In the genomic region with DNA sequence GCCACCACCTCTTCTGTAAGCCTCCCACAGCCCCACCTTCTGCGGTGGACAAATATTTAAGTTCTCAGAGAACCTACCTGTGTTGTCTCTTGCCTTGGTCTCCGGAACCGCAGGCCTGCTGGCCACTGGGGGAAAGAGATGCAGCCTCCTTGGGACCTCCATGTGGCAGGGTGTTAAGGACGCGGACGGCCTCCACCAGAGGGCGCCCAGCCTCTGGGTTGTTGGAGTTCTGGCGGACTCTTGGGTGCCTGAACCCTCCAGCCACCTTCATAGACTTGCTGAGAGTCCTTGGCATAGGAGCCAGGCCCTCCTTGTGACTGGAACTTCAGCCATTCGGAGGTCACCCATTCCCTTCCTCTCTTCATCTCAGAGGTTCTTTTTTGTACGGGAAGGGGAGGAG, we compare ENCODE assay signal across 8 mouse cellular contexts. TPM values are rescaled to one million over a fixed set of nuclear protein-coding genes. Genes with fewer than 3 reads are reported as not detected.
DNase-seq lines count a peak whose midpoint lies in the region; ATAC-seq lines count a peak whose summit lies in the region.

No protein-coding gene starts in this region.

- peaks cover 19% of the 10 kb centered on the region for H3K36me3 ChIP-seq in hindbrain, embryonic 10.5 days
- H3K36me3 ChIP-seq in hindbrain, embryonic 12.5 days = 0 out of 2 replicates have a peak, but pooled peaks cover 1% of the 10 kb centered on the region
- peaks cover 2% of the 10 kb centered on the region; the same call in 1 of the 2 replicates for H3K36me3 ChIP-seq in forebrain, embryonic 10.5 days (replicated peaks)
- no peaks in the 10 kb centered on the region for H3K36me3 ChIP-seq in hindbrain, embryonic 14.5 days (replicated peaks; ENCODE audit: control insufficient read depth, insufficient read depth)
- H3K36me3 ChIP-seq in limb, embryonic 11.5 days (ENCODE audit: control insufficient read depth, insufficient read depth, low read length) = no peaks in the 10 kb centered on the region; the same call in 1 of the 2 replicates
- H3K36me3 ChIP-seq in stomach, embryonic 16.5 days (ENCODE audit: control insufficient read depth, insufficient read depth, low read length) = no peaks in the 10 kb centered on the region

- ATAC-seq in hindbrain, embryonic 12.5 days (ENCODE audit: low FRiP score) = no peak
- no peak for ATAC-seq in hindbrain, embryonic 14.5 days (ENCODE audit: low FRiP score)
- ATAC-seq in limb, embryonic 11.5 days (ENCODE audit: insufficient number of reproducible peaks, low FRiP score, low TSS enrichment, low read depth) = 0 out of 2 replicates have a peak, but pooled peaks have one; percentile 56
- ATAC-seq in stomach, embryonic 16.5 days (ENCODE audit: insufficient read depth, low FRiP score) = peak; percentile 70; the same call in 1 of the 2 replicates

- H3K27me3 ChIP-seq in hindbrain, embryonic 10.5 days (ENCODE audit: insufficient read depth, poor library complexity, severe bottlenecking) = no peaks in the 10 kb centered on the region
- H3K27me3 ChIP-seq in hindbrain, embryonic 12.5 days = no peaks in the 10 kb centered on the region
- H3K27me3 ChIP-seq in forebrain, embryonic 10.5 days (ENCODE audit: poor library complexity, severe bottlenecking) = no peaks in the 10 kb centered on the region
- H3K27me3 ChIP-seq in hindbrain, embryonic 14.5 days (ENCODE audit: control insufficient read depth, insufficient read depth, low read length) = no peaks in the 10 kb centered on the region
- H3K27me3 ChIP-seq in limb, embryonic 11.5 days (ENCODE audit: control insufficient read depth, insufficient read depth, low read length) = no peaks in the 10 kb centered on the region
- H3K27me3 ChIP-seq in stomach, embryonic 16.5 days (ENCODE audit: control insufficient read depth, insufficient read depth, low read length) = no peaks in the 10 kb centered on the region

- peak; percentile 77 for DNase-seq in hindbrain, embryonic 10.5 days (ENCODE audit: low spot score)
- peak; percentile 82 to 90 for DNase-seq in adrenal gland, postnatal 36 days
- DNase-seq in forebrain, embryonic 10.5 days (ENCODE audit: extremely low spot score, low spot score) = peak; percentile 78
- peak; percentile 63 for DNase-seq in hindbrain, embryonic 14.5 days (ENCODE audit: low spot score)
- peak; percentile 87 for DNase-seq in limb, embryonic 11.5 days (ENCODE audit: low spot score)
- peak; percentile 26 to 58 for DNase-seq in monocyte, adult 2 months (ENCODE audit: low read depth in 1 of 2, low spot score in 2 of 2)

- H3K4me2 ChIP-seq in hindbrain, embryonic 12.5 days (replicated peaks) = no peak overlapping the region
- H3K4me2 ChIP-seq in hindbrain, embryonic 14.5 days (replicated peaks) = no peak overlapping the region
- no peak overlapping the region for H3K4me2 ChIP-seq in limb, embryonic 11.5 days (ENCODE audit: low read depth, severe bottlenecking)
- no peak overlapping the region for H3K4me2 ChIP-seq in stomach, embryonic 16.5 days (ENCODE audit: low read depth, low read length)

- H3K4me1 ChIP-seq in hindbrain, embryonic 10.5 days (replicated peaks) = peaks cover 39% of the 10 kb centered on the region
- H3K4me1 ChIP-seq in hindbrain, embryonic 12.5 days = peaks cover 15% of the 10 kb centered on the region
- peaks cover 25% of the 10 kb centered on the region for H3K4me1 ChIP-seq in forebrain, embryonic 10.5 days
- no peaks in the 10 kb centered on the region for H3K4me1 ChIP-seq in hindbrain, embryonic 14.5 days (replicated peaks; ENCODE audit: control insufficient read depth, insufficient read depth, low read length)
- H3K4me1 ChIP-seq in limb, embryonic 11.5 days (ENCODE audit: control insufficient read depth, insufficient read depth, low read length) = no peaks in the 10 kb centered on the region
- H3K4me1 ChIP-seq in stomach, embryonic 16.5 days (ENCODE audit: control insufficient read depth, insufficient read depth, low read length) = no peaks in the 10 kb centered on the region

- no peak overlapping the region for H3K9ac ChIP-seq in hindbrain, embryonic 12.5 days
- H3K9ac ChIP-seq in hindbrain, embryonic 14.5 days = no peak overlapping the region
- no peak overlapping the region for H3K9ac ChIP-seq in limb, embryonic 11.5 days (ENCODE audit: low read length)
- H3K9ac ChIP-seq in stomach, embryonic 16.5 days (ENCODE audit: low read length) = no peak overlapping the region

- H3K4me3 ChIP-seq in hindbrain, embryonic 10.5 days = no peak overlapping the region
- no peak overlapping the region for H3K4me3 ChIP-seq in hindbrain, embryonic 12.5 days
- H3K4me3 ChIP-seq in forebrain, embryonic 10.5 days = no peak overlapping the region
- H3K4me3 ChIP-seq in hindbrain, embryonic 14.5 days (replicated peaks; ENCODE audit: low read length) = no peak overlapping the region
- H3K4me3 ChIP-seq in limb, embryonic 11.5 days (ENCODE audit: low read depth, low read length) = no peak overlapping the region
- H3K4me3 ChIP-seq in stomach, embryonic 16.5 days (replicated peaks; ENCODE audit: low read length) = no peak overlapping the region

- 16% methylated on average over 10 of the region's 10 CpGs for WGBS in hindbrain, embryonic 10.5 days
- 19% methylated on average over 10 of the region's 10 CpGs for WGBS in hindbrain, embryonic 12.5 days
- WGBS in forebrain, embryonic 10.5 days = 20% methylated on average over 10 of the region's 10 CpGs
- 20% methylated on average over 10 of the region's 10 CpGs for WGBS in hindbrain, embryonic 14.5 days
- 16% methylated on average over 10 of the region's 10 CpGs for WGBS in limb, embryonic 11.5 days
- WGBS in stomach, embryonic 16.5 days = 21% methylated on average over 10 of the region's 10 CpGs

- peak overlapping the region; percentile 29; the same call in 1 of the 2 replicates for H3K27ac ChIP-seq in hindbrain, embryonic 10.5 days
- no peak overlapping the region for H3K27ac ChIP-seq in hindbrain, embryonic 12.5 days
- no peak overlapping the region for H3K27ac ChIP-seq in forebrain, embryonic 10.5 days
- no peak overlapping the region for H3K27ac ChIP-seq in hindbrain, embryonic 14.5 days
- no peak overlapping the region for H3K27ac ChIP-seq in limb, embryonic 11.5 days (replicated peaks; ENCODE audit: low read depth, low read length)
- no peak overlapping the region for H3K27ac ChIP-seq in stomach, embryonic 16.5 days (ENCODE audit: low read length)

- peaks cover 1% of the 10 kb centered on the region; the same call in 1 of the 2 replicates for H3K9me3 ChIP-seq in hindbrain, embryonic 10.5 days
- 0 out of 2 replicates have a peak, but pooled peaks cover 2% of the 10 kb centered on the region for H3K9me3 ChIP-seq in hindbrain, embryonic 12.5 days (replicated peaks)
- H3K9me3 ChIP-seq in forebrain, embryonic 10.5 days = 0 out of 2 replicates have a peak, but pooled peaks cover under 1% of the 10 kb centered on the region
- no peaks in the 10 kb centered on the region for H3K9me3 ChIP-seq in hindbrain, embryonic 14.5 days (ENCODE audit: control insufficient read depth, low read length)
- H3K9me3 ChIP-seq in limb, embryonic 11.5 days (ENCODE audit: control insufficient read depth, low read length) = peaks cover under 1% of the 10 kb centered on the region; the same call in 1 of the 2 replicates
- no peaks in the 10 kb centered on the region for H3K9me3 ChIP-seq in stomach, embryonic 16.5 days (replicated peaks; ENCODE audit: control insufficient read depth, low read length)

RNA-seq across cellular contexts. Expression of gene Rhof, which starts 15.2 kb away (rescaled TPM):
- 1.9 and 2.2 TPM in 2 replicates for polyA plus RNA-seq in hindbrain, embryonic 10.5 days (2016; fragmentation: Nextera tagmentation; extraction: Ambion mirVana)
- 2.6 and 2.8 TPM in 2 replicates for polyA plus RNA-seq in hindbrain, embryonic 12.5 days (2016; fragmentation: Nextera tagmentation; extraction: Ambion mirVana)
- 1 to 10 TPM; 1.2 to 1.4 TPM for total RNA-seq in adrenal gland, postnatal 36 days (2021)
- polyA plus RNA-seq in forebrain, embryonic 10.5 days (2016; fragmentation: Nextera tagmentation; extraction: Ambion mirVana) = 1.2 and 1.5 TPM in 2 replicates
- polyA plus RNA-seq in hindbrain, embryonic 14.5 days (2014; fragmentation: Nextera tagmentation; extraction: Ambion mirVana) = 13.0 and 17.5 TPM in 2 replicates
- 2.9 and 3.6 TPM in 2 replicates for polyA plus RNA-seq in limb, embryonic 11.5 days (2014; fragmentation: Nextera tagmentation; extraction: Ambion mirVana)
- 2.6 and 3.7 TPM in 2 replicates for polyA plus RNA-seq in stomach, embryonic 16.5 days (2015; fragmentation: Nextera tagmentation; extraction: Ambion mirVana)

RNA-seq across cellular contexts. Expression of gene Setd1b, which starts 24.7 kb away (rescaled TPM):
- polyA plus RNA-seq in hindbrain, embryonic 10.5 days (2016; fragmentation: Nextera tagmentation; extraction: Ambion mirVana) = 7.9 and 9.5 TPM in 2 replicates
- 13.8 and 14.3 TPM in 2 replicates for polyA plus RNA-seq in hindbrain, embryonic 12.5 days (2016; fragmentation: Nextera tagmentation; extraction: Ambion mirVana)
- 10 to 100 TPM; 24.9 to 26.0 TPM for total RNA-seq in adrenal gland, postnatal 36 days (2021)
- polyA plus RNA-seq in forebrain, embryonic 10.5 days (2016; fragmentation: Nextera tagmentation; extraction: Ambion mirVana) = 7.6 and 8.1 TPM in 2 replicates
- polyA plus RNA-seq in hindbrain, embryonic 14.5 days (2014; fragmentation: Nextera tagmentation; extraction: Ambion mirVana) = 12.6 and 12.7 TPM in 2 replicates
- 12.0 and 14.0 TPM in 2 replicates for polyA plus RNA-seq in limb, embryonic 11.5 days (2014; fragmentation: Nextera tagmentation; extraction: Ambion mirVana)
- polyA plus RNA-seq in stomach, embryonic 16.5 days (2015; fragmentation: Nextera tagmentation; extraction: Ambion mirVana) = 6.7 and 7.7 TPM in 2 replicates

RNA-seq across cellular contexts. Expression of gene Tmem120b, which starts 49.0 kb away (rescaled TPM):
- 12.9 and 13.4 TPM in 2 replicates for polyA plus RNA-seq in hindbrain, embryonic 10.5 days (2016; fragmentation: Nextera tagmentation; extraction: Ambion mirVana)
- polyA plus RNA-seq in hindbrain, embryonic 12.5 days (2016; fragmentation: Nextera tagmentation; extraction: Ambion mirVana) = 14.3 and 17.8 TPM in 2 replicates
- total RNA-seq in adrenal gland, postnatal 36 days (2021) = 10 to 100 TPM; 27.0 to 48.7 TPM
- polyA plus RNA-seq in forebrain, embryonic 10.5 days (2016; fragmentation: Nextera tagmentation; extraction: Ambion mirVana) = 8.3 and 10.4 TPM in 2 replicates
- polyA plus RNA-seq in hindbrain, embryonic 14.5 days (2014; fragmentation: Nextera tagmentation; extraction: Ambion mirVana) = 13.0 and 14.0 TPM in 2 replicates
- polyA plus RNA-seq in limb, embryonic 11.5 days (2014; fragmentation: Nextera tagmentation; extraction: Ambion mirVana) = 9.3 and 11.3 TPM in 2 replicates
- 13.7 and 15.3 TPM in 2 replicates for polyA plus RNA-seq in stomach, embryonic 16.5 days (2015; fragmentation: Nextera tagmentation; extraction: Ambion mirVana)

RNA-seq across cellular contexts. Expression of gene Psmd9, which starts 52.0 kb away (rescaled TPM):
- polyA plus RNA-seq in hindbrain, embryonic 10.5 days (2016; fragmentation: Nextera tagmentation; extraction: Ambion mirVana) = 77.7 and 86.3 TPM in 2 replicates
- 70.2 and 74.6 TPM in 2 replicates for polyA plus RNA-seq in hindbrain, embryonic 12.5 days (2016; fragmentation: Nextera tagmentation; extraction: Ambion mirVana)
- 10 to 100 TPM; 23.4 to 31.5 TPM for total RNA-seq in adrenal gland, postnatal 36 days (2021)
- 80.5 and 84.6 TPM in 2 replicates for polyA plus RNA-seq in forebrain, embryonic 10.5 days (2016; fragmentation: Nextera tagmentation; extraction: Ambion mirVana)
- 59.1 and 66.8 TPM in 2 replicates for polyA plus RNA-seq in hindbrain, embryonic 14.5 days (2014; fragmentation: Nextera tagmentation; extraction: Ambion mirVana)
- polyA plus RNA-seq in limb, embryonic 11.5 days (2014; fragmentation: Nextera tagmentation; extraction: Ambion mirVana) = 82.6 and 85.8 TPM in 2 replicates
- polyA plus RNA-seq in stomach, embryonic 16.5 days (2015; fragmentation: Nextera tagmentation; extraction: Ambion mirVana) = 67.5 and 71.0 TPM in 2 replicates

Comparison
In these comparisons a context has a peak if more than half of its experiments do, and no peak if none do; other contexts are left out.
1. ATAC-seq: peak in limb, embryonic 11.5 days (single experiment) and stomach, embryonic 16.5 days (single experiment); none in hindbrain, embryonic 12.5 days (single experiment) and hindbrain, embryonic 14.5 days (single experiment).
2. Peak in every context shown above with its lines, with median percentiles within 50 percentile points of each other: DNase-seq.